Mouse (Mus musculus): ENCODE results near the gene Ikbke. TPM values are rescaled to one million over a fixed set of nuclear protein-coding genes. Genes with fewer than 3 reads are reported as not detected.

Gene Ikbke
- polyA plus RNA-seq, 1 experiment from 2014 or later: 3.9 TPM

DNA sequence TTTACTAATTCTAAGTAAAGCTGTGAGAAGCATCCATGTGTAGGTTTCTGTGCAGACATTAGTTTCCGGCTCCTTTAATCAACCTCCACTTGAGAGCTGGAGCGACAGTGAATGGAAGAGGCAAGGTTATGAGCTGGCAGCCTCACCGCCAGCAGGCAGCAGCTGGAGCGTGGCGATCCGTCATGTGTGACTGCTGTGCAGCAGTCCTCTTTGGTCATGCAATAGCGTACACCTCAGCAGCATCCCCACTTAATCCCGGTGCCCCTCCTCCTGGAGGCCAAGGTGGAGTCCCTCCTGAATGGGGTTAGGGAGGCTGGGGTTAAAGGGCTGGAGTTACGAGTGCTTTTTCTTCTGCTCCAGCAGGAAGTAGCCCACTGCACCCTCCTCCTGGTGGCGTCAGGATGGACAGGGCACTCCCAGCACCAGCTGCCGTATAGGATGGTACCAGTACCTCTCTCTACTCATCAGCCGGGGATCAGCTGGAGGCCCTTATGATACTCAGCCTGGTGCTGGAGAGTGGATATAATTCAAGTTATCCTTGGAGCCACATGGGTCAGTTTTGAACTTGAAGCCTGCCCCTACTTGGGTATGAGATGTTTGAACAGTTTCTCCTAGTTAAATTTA, 54.4 kb downstream of the Ikbke start:
- no peak for ATAC-seq
- DNase-seq: no peak
- Histone ChIP-seq H3K36me3 (replicated peaks; ENCODE audit: insufficient read depth, low read length) (no peaks in the 10 kb centered on the region), H3K27me3 (ENCODE audit: insufficient read depth, low read length) (no peaks in the 10 kb centered on the region), H3K4me2 (ENCODE audit: low read depth, low read length) (no peak overlapping the region), H3K27ac (ENCODE audit: low read depth) (no peak overlapping the region), H3K9me3 (ENCODE audit: low read length) (no peaks in the 10 kb centered on the region), H3K4me1 (ENCODE audit: insufficient read depth) (no peaks in the 10 kb centered on the region), H3K9ac (replicated peaks) (no peak overlapping the region), H3K4me3 (ENCODE audit: low read depth, low read length) (no peak overlapping the region)
- WGBS (ENCODE audit: insufficient replicate concordance): 74% methylated on average over 12 of the region's 12 CpGs
- TF ChIP-seq CTCF (IDR thresholded peaks at IDR 0.05; ENCODE audit: low read depth): no peak
- no peak for TF ChIP-seq EP300 (IDR thresholded peaks at IDR 0.05; ENCODE audit: low read depth)

DNA sequence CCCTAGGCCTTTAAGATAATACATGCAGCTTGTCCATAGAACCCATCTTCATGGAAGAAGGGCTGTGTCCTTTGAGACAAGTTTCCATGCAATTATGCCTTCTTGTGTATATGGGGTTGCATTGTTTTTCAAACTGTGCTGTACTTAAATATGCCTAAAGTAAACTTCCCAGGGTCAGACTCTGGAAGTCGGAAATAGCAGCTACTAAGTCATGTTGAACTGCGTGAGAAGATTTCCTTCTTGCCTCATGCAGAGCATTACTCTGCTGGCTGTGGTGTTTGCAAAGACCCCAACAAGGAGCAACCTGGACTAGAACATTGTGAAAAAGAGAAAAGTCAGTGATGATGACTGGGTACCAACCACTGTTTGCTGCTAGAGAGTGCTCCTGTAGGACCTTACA, 56.1 kb downstream of the Ikbke start:
- no peak for DNase-seq
- no peaks in the 10 kb centered on the region for H3K27me3 ChIP-seq (ENCODE audit: insufficient read depth, low read length)
- no peak overlapping the region for H3K4me2 ChIP-seq (ENCODE audit: low read depth, low read length)
- H3K4me3 ChIP-seq (ENCODE audit: low read depth, low read length): no peak overlapping the region
- ATAC-seq: no peak
- no peaks in the 10 kb centered on the region for H3K9me3 ChIP-seq (ENCODE audit: low read length)
- H3K36me3 ChIP-seq (replicated peaks; ENCODE audit: insufficient read depth, low read length): no peaks in the 10 kb centered on the region
- no peak overlapping the region for H3K27ac ChIP-seq (ENCODE audit: low read depth)
- no peak overlapping the region for H3K9ac ChIP-seq (replicated peaks)
- no peaks in the 10 kb centered on the region for H3K4me1 ChIP-seq (ENCODE audit: insufficient read depth)
- 60% methylated on average over 2 of the region's 2 CpGs for WGBS (ENCODE audit: insufficient replicate concordance)
- no peak for TF ChIP-seq EP300 (IDR thresholded peaks at IDR 0.05; ENCODE audit: low read depth)
- no peak for TF ChIP-seq CTCF (IDR thresholded peaks at IDR 0.05; ENCODE audit: low read depth)

DNA sequence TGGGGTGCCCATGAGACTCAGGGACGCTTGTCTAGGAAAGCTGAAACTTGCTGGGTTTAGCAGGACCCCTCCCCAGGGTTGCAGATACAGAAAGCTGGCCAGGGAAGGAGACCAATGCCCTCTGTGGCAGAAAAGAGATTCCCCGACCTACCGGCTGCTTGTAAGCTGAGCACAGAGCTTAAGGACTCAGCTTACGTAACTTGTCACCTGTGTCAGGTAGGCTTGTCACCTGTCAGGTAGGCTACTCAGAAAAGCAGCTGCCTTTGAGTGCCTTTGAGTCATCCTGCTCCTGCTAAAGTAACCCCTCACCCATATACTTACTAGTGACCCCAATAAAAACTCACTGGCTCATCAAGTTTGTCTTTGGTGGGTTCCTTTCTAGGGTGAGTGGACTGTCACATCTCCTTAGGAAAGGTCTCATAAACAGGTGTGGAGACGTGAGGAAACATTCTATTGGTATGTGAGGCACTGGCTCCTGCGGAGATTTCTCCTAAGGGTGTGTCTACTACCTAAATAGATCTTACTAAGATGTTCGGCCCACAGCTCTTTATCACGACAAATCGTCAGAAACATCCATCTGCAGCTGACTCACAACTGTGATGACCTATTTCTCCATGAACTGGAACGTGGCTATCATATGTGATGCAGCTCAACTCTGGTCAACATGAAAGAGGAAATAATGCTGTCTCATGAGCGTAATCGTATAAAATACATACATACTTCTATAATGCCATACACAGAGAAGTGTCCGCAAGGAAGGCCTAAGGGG, 57.4 kb downstream of the Ikbke start:
- WGBS (ENCODE audit: insufficient replicate concordance): 77% methylated on average over 13 of the region's 13 CpGs
- no peak overlapping the region for H3K4me3 ChIP-seq (ENCODE audit: low read depth, low read length)
- DNase-seq (no peak), ATAC-seq (no peak)
- H3K27me3 ChIP-seq (ENCODE audit: insufficient read depth, low read length): no peaks in the 10 kb centered on the region
- no peak overlapping the region for H3K27ac ChIP-seq (ENCODE audit: low read depth)
- TF ChIP-seq EP300 (IDR thresholded peaks at IDR 0.05; ENCODE audit: low read depth): no peak
- TF ChIP-seq CTCF (IDR thresholded peaks at IDR 0.05; ENCODE audit: low read depth): no peak
- H3K4me1 ChIP-seq (ENCODE audit: insufficient read depth): no peaks in the 10 kb centered on the region
- H3K9ac ChIP-seq (replicated peaks): no peak overlapping the region
- H3K36me3 ChIP-seq (replicated peaks; ENCODE audit: insufficient read depth, low read length): no peaks in the 10 kb centered on the region
- H3K9me3 ChIP-seq (ENCODE audit: low read length): no peaks in the 10 kb centered on the region
- no peak overlapping the region for H3K4me2 ChIP-seq (ENCODE audit: low read depth, low read length)

DNA sequence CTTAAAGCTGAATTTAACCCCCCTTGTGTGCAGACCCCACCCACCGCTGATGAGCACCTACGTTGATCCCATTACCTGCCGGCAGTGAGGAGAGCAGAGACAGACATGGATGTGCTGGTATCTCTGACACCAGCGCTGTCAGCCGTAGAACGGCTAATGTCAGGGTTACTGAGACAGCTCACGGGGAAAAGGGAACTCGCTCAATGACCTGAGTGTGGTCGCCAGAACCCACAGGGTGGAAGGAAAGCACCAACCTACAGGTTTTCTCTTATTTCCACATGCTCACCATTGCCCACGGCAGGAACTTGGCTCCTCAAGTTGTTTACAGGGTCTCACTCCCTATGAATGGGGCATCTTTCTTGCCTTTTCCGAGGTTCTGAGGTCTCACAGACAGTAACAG, 60.5 kb downstream of the Ikbke start:
- no peak for ATAC-seq

DNA sequence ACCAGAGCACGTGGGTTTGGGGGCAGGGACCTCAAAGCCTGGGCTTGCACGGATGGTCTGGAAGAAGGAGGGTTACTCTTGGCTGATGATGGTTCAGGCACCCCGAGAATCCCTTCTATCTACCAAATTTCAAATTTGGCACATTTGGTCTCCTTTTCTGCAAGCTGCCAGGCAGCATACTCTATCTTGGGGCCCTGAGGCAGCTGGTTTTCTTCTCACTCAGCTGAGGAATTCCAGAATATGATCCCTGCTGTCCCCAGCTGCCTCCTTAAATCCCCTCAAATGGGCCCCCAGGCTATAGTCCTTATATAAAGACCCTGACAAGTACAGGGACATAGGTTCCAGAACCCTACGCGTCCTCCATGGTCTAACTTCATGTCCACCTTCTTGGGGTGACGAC, 66.0 kb downstream of the Ikbke start:
- no peaks in the 10 kb centered on the region for H3K4me1 ChIP-seq (ENCODE audit: insufficient read depth)
- H3K27me3 ChIP-seq (ENCODE audit: insufficient read depth, low read length): no peaks in the 10 kb centered on the region
- no peak overlapping the region for H3K9ac ChIP-seq (replicated peaks)
- WGBS (ENCODE audit: insufficient replicate concordance): 67% methylated on average over 6 of the region's 6 CpGs
- DNase-seq: no peak
- H3K4me3 ChIP-seq (ENCODE audit: low read depth, low read length): no peak overlapping the region
- no peaks in the 10 kb centered on the region for H3K36me3 ChIP-seq (replicated peaks; ENCODE audit: insufficient read depth, low read length)
- H3K27ac ChIP-seq (ENCODE audit: low read depth): no peak overlapping the region
- H3K9me3 ChIP-seq (ENCODE audit: low read length): no peaks in the 10 kb centered on the region
- ATAC-seq: no peak
- TF ChIP-seq CTCF (IDR thresholded peaks at IDR 0.05; ENCODE audit: low read depth) (no peak), EP300 (IDR thresholded peaks at IDR 0.05; ENCODE audit: low read depth) (no peak)
- H3K4me2 ChIP-seq (ENCODE audit: low read depth, low read length): no peak overlapping the region

More for the DNA sequence above, 60.5 kb downstream of the Ikbke start:
- no peak overlapping the region for H3K27ac ChIP-seq (ENCODE audit: low read depth)
- H3K4me1 ChIP-seq (ENCODE audit: insufficient read depth): no peaks in the 10 kb centered on the region
- 52% methylated on average over 11 of the region's 11 CpGs for WGBS (ENCODE audit: insufficient replicate concordance)
- no peak for TF ChIP-seq CTCF (IDR thresholded peaks at IDR 0.05; ENCODE audit: low read depth)
- no peak for TF ChIP-seq EP300 (IDR thresholded peaks at IDR 0.05; ENCODE audit: low read depth)
- DNase-seq: no peak
- H3K4me3 ChIP-seq (ENCODE audit: low read depth, low read length): no peak overlapping the region
- no peak overlapping the region for H3K4me2 ChIP-seq (ENCODE audit: low read depth, low read length)
- no peaks in the 10 kb centered on the region for H3K36me3 ChIP-seq (replicated peaks; ENCODE audit: insufficient read depth, low read length)
- no peaks in the 10 kb centered on the region for H3K27me3 ChIP-seq (ENCODE audit: insufficient read depth, low read length)
- no peak overlapping the region for H3K9ac ChIP-seq (replicated peaks)
- no peaks in the 10 kb centered on the region for H3K9me3 ChIP-seq (ENCODE audit: low read length)

DNA sequence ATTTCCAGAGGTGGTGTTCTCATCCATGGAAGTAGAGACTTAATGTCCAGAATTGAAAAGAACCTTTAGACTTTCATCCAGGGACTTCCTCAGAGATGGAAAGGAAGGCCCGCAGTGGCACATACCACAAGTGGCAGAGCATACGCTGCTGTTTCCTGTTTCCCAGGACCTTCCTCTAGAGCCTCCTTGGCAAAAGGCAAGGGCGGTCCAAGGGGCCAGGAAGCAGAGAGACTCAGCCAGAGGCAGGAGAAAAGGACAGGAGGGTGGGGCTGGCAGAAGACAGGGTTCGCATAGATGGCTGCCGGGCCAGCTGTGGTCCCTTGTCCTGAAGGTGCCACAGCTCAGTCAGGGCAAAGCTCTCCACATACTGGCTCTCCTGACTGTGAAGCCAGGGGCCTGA, 66.5 kb downstream of the Ikbke start:
- ATAC-seq (no peak), DNase-seq (no peak)
- Histone ChIP-seq H3K27ac (ENCODE audit: low read depth) (no peak overlapping the region), H3K9me3 (ENCODE audit: low read length) (no peaks in the 10 kb centered on the region), H3K9ac (replicated peaks) (no peak overlapping the region), H3K27me3 (ENCODE audit: insufficient read depth, low read length) (no peaks in the 10 kb centered on the region), H3K4me3 (ENCODE audit: low read depth, low read length) (no peak overlapping the region), H3K36me3 (replicated peaks; ENCODE audit: insufficient read depth, low read length) (no peaks in the 10 kb centered on the region), H3K4me1 (ENCODE audit: insufficient read depth) (no peaks in the 10 kb centered on the region), H3K4me2 (ENCODE audit: low read depth, low read length) (no peak overlapping the region)
- WGBS (ENCODE audit: insufficient replicate concordance): 54% methylated on average over 5 of the region's 5 CpGs
- no peak for TF ChIP-seq CTCF (IDR thresholded peaks at IDR 0.05; ENCODE audit: low read depth)
- TF ChIP-seq EP300 (IDR thresholded peaks at IDR 0.05; ENCODE audit: low read depth): no peak
